Mouse (Mus musculus) liver, embryonic 12.5 days (tissue): Measurements from ENCODE around the gene Bax. TPM values are rescaled to one million over a fixed set of nuclear protein-coding genes. Genes with fewer than 3 reads are reported as not detected.
"Not testable (repeated sequence)": the region's sequence is repeated elsewhere in the genome, so short reads cannot be mapped to it uniquely, and the experiment has no call there.

Experiments used
- ATAC-seq: fragments of 200-750 bp; cut with Nextera tagmentation; 2 replicates; pipeline ENCODE4 v1.8.0; 2017; ENCODE audit warnings: moderate number of reproducible peaks, mild to moderate bottlenecking, moderate library complexity
- H3K27ac ChIP-seq: fragments of 300-500 bp; sonication (generic); 2 replicates; pipeline ENCODE4 v1.5.1; 2016; ENCODE audit warnings: mild to moderate bottlenecking
- H3K27me3 ChIP-seq: fragments of 300-500 bp; sonication (generic); replicated peaks from 2 replicates; pipeline ENCODE4 v1.6.1; 2016; ENCODE audit warnings: mild to moderate bottlenecking, moderate library complexity
- H3K36me3 ChIP-seq: fragments of 300-500 bp; sonication (generic); 2 replicates; pipeline ENCODE4 v1.6.1; 2016; ENCODE audit warnings: mild to moderate bottlenecking, moderate library complexity
- H3K4me1 ChIP-seq: fragments of 300-500 bp; sonication (generic); 2 replicates; pipeline ENCODE4 v1.6.1; 2016
- H3K4me2 ChIP-seq: fragments of 300-500 bp; sonication (generic); 2 replicates; pipeline ENCODE4 v1.6.1; 2016; ENCODE audit warnings: mild to moderate bottlenecking, moderate library complexity
- H3K4me3 ChIP-seq: fragments of 300-500 bp; sonication (generic); 2 replicates; pipeline ENCODE4 v1.5.1; 2016; ENCODE audit warnings: mild to moderate bottlenecking, moderate library complexity
- H3K9ac ChIP-seq: fragments of 300-500 bp; sonication (generic); 2 replicates; pipeline ENCODE4 v1.6.1; 2016; ENCODE audit warnings: mild to moderate bottlenecking, moderate library complexity
- H3K9me3 ChIP-seq: fragments of 300-500 bp; sonication (generic); replicated peaks from 2 replicates; pipeline ENCODE4 v1.6.1; 2016; ENCODE audit warnings: mild to moderate bottlenecking, moderate library complexity
- WGBS: fragments of 180-500 bp; shearing (Covaris S2); methylation state at CpG from one replicate; pipeline ENCODE4 v1.1.7; 2016; ENCODE audit not compliant: insufficient replicate concordance; 5-methylcytosine and 5-hydroxymethylcytosine counted together
- polyA plus RNA-seq: library from polyadenylated mRNA; unstranded; fragments of >200 nt; fragmentation: Nextera tagmentation; extraction: Ambion mirVana; gene quantifications from 2 replicates; pipeline ENCODE4 v1.2.1, GENCODE M21; 2016

Gene Bax
- polyA plus RNA-seq, 1 experiment from 2014 or later, result 155 TPM

- H3K9me3 ChIP-seq, result no peaks in the 10 kb centered on the region
- peaks cover 44% of the 10 kb centered on the region for H3K36me3 ChIP-seq
- peaks cover 76% of the 10 kb centered on the region for H3K4me1 ChIP-seq
- WGBS, result 12% methylated on average over 3 of the region's 3 CpGs
- peak; percentile 57; the same call in 1 of the 2 replicates for ATAC-seq
- H3K27ac ChIP-seq, result peak overlapping the region; percentile 74
- H3K4me2 ChIP-seq, result peak overlapping the region; percentile 48
- no peaks in the 10 kb centered on the region for H3K27me3 ChIP-seq
- peak overlapping the region; percentile 22 for H3K9ac ChIP-seq
- H3K4me3 ChIP-seq, result peak overlapping the region; percentile 18
Observed at GRCm38 (mm10) chr7:45491264-45491663, 24.6 kb upstream of the Bax start.

DNA sequence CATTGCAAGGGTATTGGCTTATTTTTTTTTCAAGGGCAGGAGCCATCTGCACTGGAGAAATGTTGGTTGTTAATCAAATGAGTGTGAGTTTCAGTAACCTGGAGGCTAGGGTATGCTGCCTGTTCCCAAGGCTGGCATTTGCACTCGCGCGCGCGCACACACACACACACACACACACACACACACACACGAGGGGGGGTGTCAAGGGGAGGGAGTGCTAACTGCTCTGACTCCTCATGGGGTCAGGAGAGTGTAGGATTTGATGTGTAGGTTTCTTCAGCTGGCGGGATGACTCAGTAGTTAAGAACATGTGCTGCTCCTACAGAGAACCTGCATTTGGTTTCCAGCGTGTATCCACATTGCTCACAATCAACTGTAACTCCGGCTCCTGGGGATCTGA is 24.1 kb upstream of the Bax start:
- no peak for ATAC-seq
- Histone ChIP-seq H3K9me3 (no peaks in the 10 kb centered on the region), H3K27me3 (no peaks in the 10 kb centered on the region), H3K9ac (peak overlapping the region; percentile 22), H3K4me1 (peaks cover 80% of the 10 kb centered on the region), H3K36me3 (peaks cover 40% of the 10 kb centered on the region), H3K4me2 (peak overlapping the region; percentile 48), H3K4me3 (peak overlapping the region; percentile 18; the same call in 1 of the 2 replicates), H3K27ac (peak overlapping the region; percentile 74)
- 60% methylated on average over 9 of the region's 9 CpGs for WGBS

DNA sequence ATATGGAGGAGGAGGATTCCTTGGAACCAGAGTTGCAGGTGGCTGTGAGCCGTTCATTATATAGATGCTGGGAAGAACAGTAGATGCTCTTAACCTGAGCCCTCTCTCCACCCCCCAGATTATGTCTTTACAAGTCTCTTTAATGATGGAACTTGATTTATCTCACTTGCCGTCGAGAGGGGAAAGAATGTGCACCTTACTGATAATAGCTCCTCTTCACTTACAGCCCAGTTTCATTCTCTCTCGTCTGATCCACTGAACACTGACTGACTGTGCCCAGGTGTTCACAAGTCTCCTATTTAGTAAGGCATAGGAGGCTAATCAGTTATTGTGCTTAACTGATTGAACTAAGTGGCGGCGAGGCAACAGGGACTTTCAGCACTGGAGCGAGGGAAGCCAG is 22.9 kb upstream of the Bax start:
- H3K4me3 ChIP-seq, result 0 out of 2 replicates have a peak overlapping the region, but pooled peaks have one; percentile 63
- ATAC-seq, result peak; percentile 31; the same call in 1 of the 2 replicates
- H3K9me3 ChIP-seq, result no peaks in the 10 kb centered on the region
- H3K36me3 ChIP-seq, result peaks cover 27% of the 10 kb centered on the region
- 0 out of 2 replicates have a peak overlapping the region, but pooled peaks have one; percentile 29 for H3K9ac ChIP-seq
- H3K27me3 ChIP-seq, result no peaks in the 10 kb centered on the region
- 0 out of 2 replicates have a peak overlapping the region, but pooled peaks have one; percentile 12 for H3K27ac ChIP-seq
- H3K4me1 ChIP-seq, result peaks cover 85% of the 10 kb centered on the region
- H3K4me2 ChIP-seq, result peak overlapping the region; percentile 83
- WGBS, result 23% methylated on average over 7 of the region's 7 CpGs

DNA sequence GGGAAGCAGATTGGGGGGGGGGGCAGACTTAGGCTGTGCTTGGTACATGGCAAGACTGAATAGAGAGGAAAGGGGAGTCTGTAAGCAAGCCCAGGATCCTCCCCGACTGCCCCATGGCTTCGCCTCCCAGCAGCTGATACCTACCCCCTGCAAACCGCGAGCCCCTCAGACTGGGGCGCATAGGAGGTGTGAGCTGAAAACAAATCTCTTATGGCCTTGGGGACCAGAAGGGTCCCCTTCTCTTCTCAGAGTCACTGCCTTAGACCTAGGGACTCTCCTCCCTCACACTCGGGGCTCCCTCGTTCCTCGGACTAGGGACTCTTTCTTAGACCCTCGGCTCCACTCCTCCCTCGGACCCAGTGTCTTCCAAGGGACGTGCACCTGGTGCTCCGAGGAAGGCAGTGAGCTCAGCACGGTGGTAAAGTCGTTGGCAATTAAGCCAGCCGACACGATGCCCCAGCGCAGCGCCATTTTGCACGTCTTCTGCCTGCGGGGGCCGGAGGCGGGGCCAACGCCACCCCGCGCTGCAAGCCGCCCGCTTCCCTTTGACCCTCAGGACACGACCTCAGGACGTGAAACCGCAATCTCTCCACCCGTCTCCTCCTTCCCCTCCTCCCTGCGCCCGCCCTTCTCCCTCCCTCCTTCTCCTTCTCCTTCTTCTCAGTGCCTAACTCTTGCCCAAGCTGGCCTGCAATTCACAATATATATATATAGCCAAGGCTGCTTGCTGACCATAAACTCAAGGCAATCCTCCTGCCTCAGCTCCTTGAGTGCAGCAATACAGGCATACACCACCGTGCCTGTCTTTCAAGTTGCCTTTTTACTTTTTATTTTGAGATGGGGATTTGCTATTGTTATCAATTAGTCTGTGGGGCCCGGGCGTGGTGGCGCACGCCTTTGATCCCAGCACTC is 21.9 kb upstream of the Bax start, which contains the start of gene Dhdh:
Gene Dhdh (minus strand): TSS at position 513 of the 912 bp plus-strand sequence.
- H3K9ac ChIP-seq, result peak within 1 kb of the TSS; percentile 77
- ATAC-seq, result peak; percentile 58

DNA sequence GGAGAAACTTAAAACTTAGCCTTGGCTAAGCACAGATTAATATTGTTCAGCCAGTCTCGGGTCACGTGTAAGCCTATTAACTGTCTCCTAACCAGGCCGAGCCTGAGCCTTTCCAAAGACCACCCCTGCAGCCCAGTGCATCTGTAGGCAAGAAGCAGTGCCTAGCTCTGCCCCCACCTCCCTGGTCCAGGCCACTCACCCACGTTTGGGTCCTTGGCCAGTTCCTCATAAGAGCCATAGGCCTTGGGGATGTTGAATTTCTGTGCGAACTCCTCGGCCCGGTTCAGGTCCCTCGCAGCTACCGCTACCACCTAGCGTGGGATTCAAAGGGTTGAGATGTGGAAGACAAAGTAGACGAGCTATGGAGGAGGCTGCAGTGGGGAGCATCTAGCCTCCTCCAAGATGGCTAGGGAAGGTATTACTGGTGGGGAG is 21.2 kb upstream of the Bax start:
- peak overlapping the region; percentile 67; the same call in 1 of the 2 replicates for H3K27ac ChIP-seq

More for the DNA sequence above, 21.9 kb upstream of the Bax start, which contains the start of gene Dhdh:
- WGBS, result 3% methylated on average over 38 of the region's 38 CpGs
- H3K36me3 ChIP-seq, result peaks cover 17% of the 10 kb centered on the region
- H3K27ac ChIP-seq, result peak within 1 kb of the TSS; percentile 67
- no peaks in the 10 kb centered on the region for H3K9me3 ChIP-seq
- H3K4me3 ChIP-seq, result peak within 1 kb of the TSS; percentile 63
- H3K4me1 ChIP-seq, result peaks cover 79% of the 10 kb centered on the region
- H3K4me2 ChIP-seq, result peak within 1 kb of the TSS; percentile 83
- H3K27me3 ChIP-seq, result no peaks in the 10 kb centered on the region

DNA sequence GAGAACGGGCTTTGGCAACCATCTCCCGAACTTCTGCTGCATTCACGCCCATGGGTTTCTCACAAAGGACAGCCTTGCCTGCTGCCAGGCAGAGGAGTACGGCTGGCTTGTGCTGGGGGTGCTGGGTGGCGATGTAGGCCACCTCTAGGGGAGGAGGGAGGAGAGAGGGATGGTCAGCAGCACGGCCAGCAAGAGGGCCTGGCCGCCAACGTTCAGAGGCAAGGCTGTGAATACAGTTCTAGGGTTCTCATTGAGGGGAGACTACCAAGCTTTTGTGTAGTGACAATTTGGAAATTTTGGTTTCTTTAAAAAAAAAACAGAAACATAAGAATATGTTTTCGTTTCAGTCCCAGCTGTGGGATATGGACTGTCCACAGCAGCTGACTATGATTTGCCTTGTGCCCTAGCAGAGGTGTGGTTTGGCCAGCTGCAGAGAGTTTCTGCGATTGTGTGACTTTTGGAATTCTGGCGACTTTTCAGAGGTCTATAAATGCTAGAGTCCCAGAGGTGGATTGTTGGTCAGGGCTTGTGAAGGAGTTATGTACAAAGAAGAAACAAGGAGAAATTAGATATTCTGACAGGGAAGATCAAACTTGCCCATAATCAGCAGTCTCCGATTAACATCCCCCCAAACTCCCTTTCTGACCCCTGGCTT is 20.2 kb upstream of the Bax start, which contains the start of gene Gm45808:
Gene Gm45808 (minus strand): TSS at position 51 of the 655 bp plus-strand sequence.
- ATAC-seq, result no peak
- H3K9me3 ChIP-seq, result no peaks in the 10 kb centered on the region
- H3K4me3 ChIP-seq, result no peak within 1 kb of the TSS
- H3K4me2 ChIP-seq, result peak within 1 kb of the TSS; percentile 30
- H3K36me3 ChIP-seq, result peaks cover under 1% of the 10 kb centered on the region; the same call in 1 of the 2 replicates
- no peak within 1 kb of the TSS for H3K9ac ChIP-seq
- peaks cover 81% of the 10 kb centered on the region for H3K4me1 ChIP-seq
- 81% methylated on average over 12 of the region's 12 CpGs for WGBS
- H3K27ac ChIP-seq, result peak within 1 kb of the TSS; percentile 67
- no peaks in the 10 kb centered on the region for H3K27me3 ChIP-seq

More for the DNA sequence above, 21.2 kb upstream of the Bax start:
- Histone ChIP-seq H3K4me2 (peak overlapping the region; percentile 83), H3K36me3 (peaks cover 10% of the 10 kb centered on the region), H3K27me3 (no peaks in the 10 kb centered on the region), H3K9ac (peak overlapping the region; percentile 77), H3K4me3 (peak overlapping the region; percentile 63), H3K4me1 (peaks cover 77% of the 10 kb centered on the region), H3K9me3 (no peaks in the 10 kb centered on the region)
- 53% methylated on average over 11 of the region's 11 CpGs for WGBS
- no peak for ATAC-seq

- Histone ChIP-seq H3K36me3 (no peaks in the 10 kb centered on the region), H3K27ac (peak overlapping the region; percentile 64), H3K9me3 (no peaks in the 10 kb centered on the region), H3K4me1 (peaks cover 79% of the 10 kb centered on the region), H3K4me2 (peak overlapping the region; percentile 30), H3K27me3 (no peaks in the 10 kb centered on the region), H3K4me3 (no peak overlapping the region), H3K9ac (no peak overlapping the region)
- WGBS, result 24% methylated on average over 7 of the region's 7 CpGs
- ATAC-seq, result peak; percentile 65
Observed at GRCm38 (mm10) chr7:45486158-45486557, 19.5 kb upstream of the Bax start.

- H3K4me3 ChIP-seq, H3K36me3 ChIP-seq, H3K9ac ChIP-seq, H3K27me3 ChIP-seq, H3K4me2 ChIP-seq, ATAC-seq, H3K9me3 ChIP-seq: not testable (repeated sequence)
- H3K27ac ChIP-seq, result 0 out of 2 replicates have a peak overlapping the region, but pooled peaks have one; percentile 14
- H3K4me1 ChIP-seq, result peaks cover 71% of the 10 kb centered on the region
- WGBS, result 78% methylated on average over 5 of the region's 5 CpGs
Observed at GRCm38 (mm10) chr7:45484985-45485384, 18.3 kb upstream of the Bax start.

- Histone ChIP-seq H3K9me3 (no peaks in the 10 kb centered on the region), H3K4me1 (peaks cover 47% of the 10 kb centered on the region), H3K4me2 (no peak overlapping the region), H3K36me3 (peaks cover 6% of the 10 kb centered on the region), H3K9ac (no peak overlapping the region), H3K27me3 (no peaks in the 10 kb centered on the region), H3K27ac (no peak overlapping the region), H3K4me3 (no peak overlapping the region)
- ATAC-seq, result no peak
- WGBS, result 23% methylated on average over 1 of the region's 1 CpGs
Observed at GRCm38 (mm10) chr7:45482166-45482565, 15.5 kb upstream of the Bax start.

- Histone ChIP-seq H3K4me2 (no peak within 1 kb of the TSS), H3K4me3 (no peak within 1 kb of the TSS), H3K4me1 (peaks cover 46% of the 10 kb centered on the region), H3K9ac (no peak within 1 kb of the TSS), H3K27me3 (no peaks in the 10 kb centered on the region), H3K9me3 (no peaks in the 10 kb centered on the region), H3K27ac (no peak within 1 kb of the TSS), H3K36me3 (peaks cover 6% of the 10 kb centered on the region)
- peak; percentile 60 for ATAC-seq
- WGBS, result 46% methylated on average over 13 of the region's 15 CpGs
Observed at GRCm38 (mm10) chr7:45481374-45481927, 14.8 kb upstream of the Bax start, which contains the start of gene Tulp2. Gene Tulp2, plus strand, starts transcription at chr7:45481877.

- WGBS, result 66% methylated on average over 4 of the region's 4 CpGs
- not testable (repeated sequence) for H3K9me3 ChIP-seq, H3K4me3 ChIP-seq, H3K27ac ChIP-seq, H3K36me3 ChIP-seq, ATAC-seq, H3K9ac ChIP-seq, H3K4me2 ChIP-seq, H3K27me3 ChIP-seq
- H3K4me1 ChIP-seq, result peaks cover 46% of the 10 kb centered on the region
Observed at GRCm38 (mm10) chr7:45480310-45480709, 13.6 kb upstream of the Bax start.
